Mouse (Mus musculus) ES-E14 (cell line): ENCODE measurements around the gene Pdia5. TPM values are rescaled to one million over a fixed set of nuclear protein-coding genes. Genes with fewer than 3 reads are reported as not detected.

Experiments
- DNase-seq: peaks from one replicate; pipeline ENCODE4 v3.0.0-alpha.2; 2013; ENCODE audit warnings: low read depth, low spot score
- H3K27ac ChIP-seq: 2 replicates; pipeline ENCODE4 v1.5.1; 2012; ENCODE audit warnings: low read depth, mild to moderate bottlenecking, low read length, moderate library complexity, mixed read lengths; ENCODE audit not compliant: poor library complexity, insufficient read depth, severe bottlenecking
- H3K36me3 ChIP-seq: 2 replicates; pipeline ENCODE4 v1.6.1; 2012; ENCODE audit warnings: mild to moderate bottlenecking, low read length, moderate library complexity, mixed read lengths; ENCODE audit not compliant: control insufficient read depth, poor library complexity, insufficient read depth, severe bottlenecking
- H3K4me1 ChIP-seq, 2 experiments: fragments of 150-350 bp in 1 of 2; sonication (generic) in 1 of 2; 2 replicates each; pipeline ENCODE4 v1.6.1; 2012; ENCODE audit warnings: low read length in 2 of 2, mild to moderate bottlenecking in 1 of 2, mixed read lengths in 1 of 2; ENCODE audit not compliant: control insufficient read depth in 2 of 2, insufficient read depth in 2 of 2, poor library complexity in 1 of 2
- H3K4me3 ChIP-seq, 2 experiments: fragments of 150-350 bp in 1 of 2; sonication (generic) in 1 of 2; 2 replicates each; pipeline ENCODE4 v1.5.1; 2012; ENCODE audit warnings: low read length in 2 of 2, low read depth in 1 of 2, mild to moderate bottlenecking in 1 of 2, mixed read lengths in 1 of 2; ENCODE audit not compliant: insufficient read depth in 1 of 2, poor library complexity in 1 of 2, severe bottlenecking in 1 of 2
- H3K9ac ChIP-seq: 2 replicates; pipeline ENCODE4 v1.6.1; 2012; ENCODE audit warnings: low read depth, mild to moderate bottlenecking, low read length, mixed read lengths; ENCODE audit not compliant: poor library complexity, insufficient read depth, severe bottlenecking
- H3K9me3 ChIP-seq: fragments of 150-350 bp; sonication (generic); 2 replicates; pipeline ENCODE4 v1.6.1; 2012; ENCODE audit warnings: low read depth, mild to moderate bottlenecking, low read length; ENCODE audit not compliant: control insufficient read depth, insufficient read depth
- CHD2 ChIP-seq: IDR thresholded peaks from 2 replicates; pipeline ENCODE4 v1.6.1; 2014; ENCODE audit warnings: mild to moderate bottlenecking, low read depth, low read length, inconsistent platforms
- HCFC1 ChIP-seq: IDR thresholded peaks from 2 replicates; pipeline ENCODE4 v1.6.1; 2012; ENCODE audit warnings: low read length, inconsistent platforms, borderline replicate concordance; ENCODE audit not compliant: insufficient read depth
- MAFK ChIP-seq: IDR thresholded peaks from 2 replicates; pipeline ENCODE4 v1.6.1; 2014; ENCODE audit warnings: mild to moderate bottlenecking, low read depth, low read length, inconsistent platforms; ENCODE audit not compliant: insufficient read depth
- ZC3H11A ChIP-seq: IDR thresholded peaks from 2 replicates; pipeline ENCODE4 v1.6.1; 2012; ENCODE audit warnings: low read depth, mild to moderate bottlenecking, inconsistent platforms, low read length, borderline replicate concordance
- ZNF384 ChIP-seq: IDR thresholded peaks from 2 replicates; pipeline ENCODE4 v1.6.1; 2012; ENCODE audit warnings: low read depth, low read length, inconsistent platforms
- in situ Hi-C, 2 experiments: fragments of 600-800 bp; cut with MboI; formaldehyde crosslinking; loops; one replicate each; pipeline ENCODE4 v1.15.1; 2025; ENCODE audit warnings: low sequenced_read_pairs in 2 of 2, inconsistent platforms in 1 of 2; ENCODE audit not compliant: unreplicated experiment in 2 of 2
- total RNA-seq: library from RNA; depleted of rRNA; stranded (reverse); fragments of 300-350 nt; gene quantifications from 2 replicates; pipeline ENCODE4 v1.2.3, GENCODE M21; 2012

Pdia5 gene
- total RNA-seq, 1 experiment: 20.3 TPM

DNA sequence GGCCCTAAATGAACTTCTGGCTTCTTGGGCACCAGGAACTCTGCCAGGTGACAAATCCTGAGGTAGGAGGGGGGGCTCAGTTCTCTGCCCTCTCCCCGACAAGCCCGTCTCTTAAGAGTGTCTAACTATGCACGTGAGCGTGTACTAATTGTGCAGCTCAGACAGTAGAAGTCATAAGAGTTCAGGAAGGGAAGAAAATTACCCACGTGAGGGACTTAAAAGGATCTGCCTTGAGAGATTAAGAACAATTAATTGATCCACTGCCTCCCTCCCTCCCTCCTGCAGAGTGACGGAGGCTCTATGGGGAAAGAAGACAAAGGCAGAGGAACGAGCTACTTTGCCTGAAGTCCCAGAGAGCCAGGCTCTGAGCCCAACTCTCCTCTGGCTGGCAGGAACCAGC, 31.1 kb downstream of the Pdia5 start:
- Histone ChIP-seq H3K27ac (no peak overlapping the region), H3K36me3 (peaks cover 15% of the 10 kb centered on the region; the same call in 1 of the 2 replicates)

DNA sequence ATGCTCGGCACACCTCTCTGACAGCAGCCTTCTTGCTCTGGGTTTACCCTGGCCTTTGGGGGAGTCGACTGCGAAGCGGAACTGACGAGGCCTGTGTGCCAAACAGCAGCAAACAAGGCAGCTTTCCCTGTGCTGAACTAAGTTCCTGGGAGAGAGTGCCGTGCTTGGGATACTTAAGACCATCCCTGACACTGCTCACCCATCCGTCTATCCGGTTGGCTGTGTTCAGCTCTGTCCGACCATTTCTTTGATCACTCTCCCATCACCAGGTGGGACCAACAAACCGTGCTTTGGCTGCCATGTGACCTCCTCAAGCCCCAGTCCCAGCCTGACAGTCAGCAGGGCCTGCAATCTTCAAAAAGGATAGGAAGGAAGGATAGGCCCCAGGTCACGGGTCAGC, 32.4 kb downstream of the Pdia5 start:
- in situ Hi-C loops: no loop called here
- no peak for TF ChIP-seq HCFC1
- no peak for TF ChIP-seq CHD2
- no peak for TF ChIP-seq ZC3H11A
- TF ChIP-seq MAFK: no peak
- no peak for TF ChIP-seq ZNF384
- no peak overlapping the region for H3K27ac ChIP-seq
- H3K9me3 ChIP-seq: no peaks in the 10 kb centered on the region
- H3K4me3 ChIP-seq: no peak overlapping the region
- peaks cover 8% of the 10 kb centered on the region; the same call in 1 of the 2 replicates for H3K36me3 ChIP-seq
- no peak for DNase-seq
- no peak overlapping the region for H3K9ac ChIP-seq
- H3K4me1 ChIP-seq: no peaks in the 10 kb centered on the region

More for the DNA sequence above, 31.1 kb downstream of the Pdia5 start:
- in situ Hi-C loops: no loop called here
- DNase-seq: no peak
- H3K4me3 ChIP-seq: no peak overlapping the region
- no peaks in the 10 kb centered on the region for H3K4me1 ChIP-seq
- no peak for TF ChIP-seq ZNF384
- H3K9me3 ChIP-seq: no peaks in the 10 kb centered on the region
- no peak overlapping the region for H3K9ac ChIP-seq

DNA sequence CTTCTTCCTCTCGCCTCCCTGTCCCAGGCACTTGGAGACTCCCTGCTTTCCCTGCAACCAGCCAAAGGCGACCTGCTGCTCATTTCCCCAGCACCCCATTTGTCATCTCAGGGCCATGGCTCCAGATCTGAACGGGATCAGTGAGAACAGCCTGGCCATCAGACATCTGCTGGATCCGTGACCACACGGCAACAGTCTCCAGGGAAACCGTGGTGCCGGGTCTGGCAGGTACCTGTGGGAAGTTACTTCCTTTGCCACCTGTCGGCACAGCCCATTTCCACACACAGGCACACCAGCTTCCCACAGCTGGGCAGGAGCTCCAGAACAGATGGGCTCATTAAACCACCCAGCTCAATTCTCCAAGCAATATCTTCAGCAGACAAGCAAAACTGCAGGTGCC, 33.2 kb downstream of the Pdia5 start:
- peaks cover 5% of the 10 kb centered on the region; the same call in 1 of the 2 replicates for H3K36me3 ChIP-seq
- no peaks in the 10 kb centered on the region for H3K4me1 ChIP-seq
- no peak overlapping the region for H3K4me3 ChIP-seq
- H3K9me3 ChIP-seq: no peaks in the 10 kb centered on the region
- no peak for DNase-seq
- in situ Hi-C loops: no loop called here
- TF ChIP-seq ZNF384: no peak
- TF ChIP-seq ZC3H11A: no peak
- no peak for TF ChIP-seq HCFC1
- no peak for TF ChIP-seq MAFK
- TF ChIP-seq CHD2: no peak
- no peak overlapping the region for H3K9ac ChIP-seq
- H3K27ac ChIP-seq: no peak overlapping the region

DNA sequence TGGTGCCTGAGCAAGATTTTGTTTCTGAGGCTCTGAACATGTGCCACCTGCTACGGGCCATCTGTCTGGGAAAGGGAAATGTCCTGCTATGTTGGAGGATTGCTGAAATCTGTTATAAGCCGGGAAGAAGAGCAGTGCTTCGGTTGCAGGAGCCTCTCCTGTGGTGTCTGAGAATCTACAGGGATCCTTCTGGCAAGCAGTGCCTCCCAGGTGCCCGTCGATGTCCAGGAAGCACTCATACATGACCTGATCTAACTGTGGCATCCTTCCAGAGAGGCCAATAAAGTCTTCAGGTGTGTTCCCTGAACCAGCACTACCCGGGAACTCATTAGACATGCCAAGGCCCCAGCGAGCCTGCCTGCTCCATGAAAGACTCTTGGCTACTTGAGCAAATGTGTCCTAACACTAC, 33.7 kb downstream of the Pdia5 start:
- in situ Hi-C loops: no loop called here
- no peak for DNase-seq
- H3K36me3 ChIP-seq: peaks cover 5% of the 10 kb centered on the region; the same call in 1 of the 2 replicates

DNA sequence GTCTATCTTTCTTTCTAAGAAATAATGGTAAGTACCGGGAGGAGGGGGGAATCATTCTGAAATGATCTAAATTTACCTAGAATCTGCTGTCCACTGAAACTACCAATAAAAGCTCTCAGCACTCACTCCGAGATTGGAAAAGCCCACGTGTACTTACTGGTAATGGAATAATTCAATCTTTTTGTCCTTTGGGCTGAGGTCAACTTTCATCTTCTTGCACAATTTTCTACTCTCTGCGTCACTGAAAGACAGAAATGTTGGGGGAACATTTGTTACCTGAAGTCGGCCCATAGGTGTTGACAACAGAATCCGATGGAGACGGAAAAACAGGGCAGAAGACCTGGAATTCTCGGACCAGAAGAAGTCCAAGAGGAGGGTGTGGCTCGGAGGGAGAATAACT, 34.4 kb downstream of the Pdia5 start:
- in situ Hi-C loops: no loop called here
- no peak overlapping the region; the same call in 1 of the 2 replicates for H3K27ac ChIP-seq
- peaks cover 5% of the 10 kb centered on the region; the same call in 1 of the 2 replicates for H3K36me3 ChIP-seq
- H3K4me1 ChIP-seq: no peaks in the 10 kb centered on the region
- no peak overlapping the region for H3K4me3 ChIP-seq
- no peaks in the 10 kb centered on the region for H3K9me3 ChIP-seq
- H3K9ac ChIP-seq: no peak overlapping the region
- TF ChIP-seq ZC3H11A (no peak), CHD2 (no peak), HCFC1 (no peak), ZNF384 (no peak), MAFK (no peak)
- no peak for DNase-seq

More for the DNA sequence above, 33.7 kb downstream of the Pdia5 start:
- Histone ChIP-seq H3K9ac (no peak overlapping the region), H3K4me3 (no peak overlapping the region), H3K27ac (no peak overlapping the region), H3K4me1 (no peaks in the 10 kb centered on the region), H3K9me3 (no peaks in the 10 kb centered on the region)
- no peak for TF ChIP-seq ZNF384
